Mouse (Mus musculus) megakaryocyte, embryonic 14.5 days (primary cell): ENCODE measurements around the gene Ccdc33.

Experiments used
- FLI1 ChIP-seq: IDR thresholded peaks from 2 replicates; pipeline ENCODE4 v1.6.1; 2012; ENCODE audit warnings: low read length, inconsistent platforms, mixed read lengths
- GATA1 ChIP-seq: IDR thresholded peaks from 3 replicates; pipeline ENCODE4 v1.6.1; 2012; ENCODE audit warnings: mixed read lengths, low read length, inconsistent platforms, borderline replicate concordance

DNA sequence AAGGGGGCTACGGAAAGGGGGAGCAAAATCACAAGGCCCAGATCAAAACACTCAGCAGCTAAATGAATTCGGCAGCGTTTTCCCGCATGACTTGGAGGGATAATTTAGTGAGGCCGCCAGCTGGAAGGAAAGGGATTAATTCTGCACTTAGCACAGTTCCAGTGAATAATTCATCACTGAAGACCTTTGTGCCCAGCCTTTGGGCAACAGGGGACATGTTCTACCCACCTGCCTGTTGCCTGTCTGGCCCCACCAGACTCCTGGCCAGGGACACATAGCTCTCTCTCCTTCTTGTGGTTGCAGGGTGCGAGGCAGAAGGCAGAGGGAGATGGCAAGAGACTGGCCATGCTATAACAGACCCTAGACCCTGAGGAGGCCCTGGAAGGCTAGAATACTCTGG, 53.1 kb downstream of the Ccdc33 start:
- TF ChIP-seq FLI1 (no peak), GATA1 (no peak)
